Mouse (Mus musculus) frontal cortex, postnatal 25 days (tissue): ENCODE measurements around the gene Cyp8b1.

Source experiments
- DNase-seq, 2 experiments: peaks; one replicate each; pipeline ENCODE4 v3.0.0; 2022; ENCODE audit warnings: low spot score in 2 of 2

Cyp8b1 gene

DNA sequence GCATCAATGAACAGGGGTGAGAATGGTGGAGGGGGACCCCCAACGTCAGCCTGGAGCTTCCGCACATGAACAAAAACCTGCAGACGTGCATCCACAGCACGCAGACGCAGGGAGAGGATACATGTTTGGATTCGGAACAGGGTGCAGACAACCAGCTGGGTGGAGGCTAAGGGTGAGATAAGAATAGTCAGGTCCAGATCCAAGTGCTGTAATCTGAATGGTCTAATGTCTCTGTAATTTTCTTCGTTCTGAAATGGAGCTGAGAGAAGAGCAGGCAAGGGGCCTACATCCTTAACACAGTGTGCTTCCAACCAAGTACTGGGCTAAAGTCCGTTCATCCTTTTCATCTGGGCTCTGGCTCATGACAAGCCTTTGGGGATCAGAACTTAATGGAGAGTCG, 24.8 kb downstream of the Cyp8b1 start:
- no peak for DNase-seq

DNA sequence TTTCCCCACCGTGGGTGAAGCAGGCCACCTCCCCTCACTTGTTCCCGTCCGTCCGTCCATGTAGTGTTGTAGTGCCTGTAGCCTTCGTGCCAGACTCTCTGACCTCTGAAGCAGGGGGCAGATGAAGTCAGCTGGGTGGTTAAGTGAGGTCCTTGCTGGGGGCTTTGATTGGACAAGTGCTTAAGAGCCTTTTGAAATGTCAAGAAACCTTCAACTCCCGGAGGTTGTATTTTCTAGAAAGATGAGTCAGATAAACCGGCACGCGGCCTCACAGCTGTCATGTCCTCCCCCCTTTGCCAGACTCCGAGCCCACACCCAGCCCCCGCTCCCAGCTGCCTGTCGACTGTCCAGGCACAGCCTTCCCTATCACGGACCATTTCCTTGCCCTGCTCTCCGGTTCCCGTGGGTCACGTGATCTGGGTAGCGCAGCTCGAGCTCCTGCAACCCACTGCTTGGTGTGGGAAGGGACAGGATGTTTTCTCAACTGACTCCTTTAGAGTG, 25.6 kb downstream of the Cyp8b1 start:
- DNase-seq: peak in 1 of 2 experiments; percentile 23

DNA sequence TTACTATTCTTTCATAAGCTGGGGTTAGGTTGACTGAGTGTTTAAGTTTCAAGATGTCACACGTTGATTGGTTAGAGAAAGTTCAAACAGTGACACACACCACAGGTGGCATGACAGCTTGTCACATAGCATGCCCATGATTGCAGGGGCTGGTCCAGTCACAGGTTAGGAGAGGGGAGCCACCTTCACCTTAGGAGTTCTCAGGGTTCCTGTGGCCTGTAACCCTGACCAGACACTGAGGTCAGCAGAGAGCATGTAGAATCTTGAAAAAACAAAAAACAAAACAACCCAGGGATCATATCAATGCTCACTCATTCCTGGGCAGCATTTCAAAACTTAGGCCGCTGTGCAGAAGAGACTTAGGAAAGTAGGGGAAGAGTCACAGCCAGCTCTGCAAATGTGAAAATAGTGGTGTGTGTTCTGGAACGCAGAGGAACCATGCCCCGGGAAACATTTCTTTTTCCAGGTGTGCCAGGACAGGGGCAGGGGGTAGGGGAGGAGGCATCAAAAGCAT, 26.1 kb downstream of the Cyp8b1 start:
- DNase-seq: no peak

DNA sequence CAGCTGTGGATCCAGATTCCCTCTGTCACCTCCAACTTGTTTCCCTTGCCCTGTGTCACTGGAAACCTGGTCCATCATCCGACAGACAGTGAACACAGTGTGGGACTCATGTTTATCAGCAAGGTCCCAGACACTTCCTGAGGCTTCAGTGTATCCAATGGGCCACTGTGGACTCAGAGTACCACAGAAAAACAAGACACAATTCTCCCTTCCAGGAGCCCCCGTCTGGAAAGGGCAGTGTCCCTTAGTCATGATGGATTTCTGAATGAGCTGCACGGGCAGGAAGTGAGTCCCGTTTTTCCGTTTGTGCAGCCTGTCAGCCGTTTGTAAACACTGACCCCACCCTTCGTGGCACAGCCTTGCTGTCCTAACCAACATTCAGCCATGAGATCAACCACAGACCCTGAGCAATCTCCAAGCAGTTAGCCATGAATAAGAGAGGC, 34.1 kb downstream of the Cyp8b1 start:
- no peak for DNase-seq

DNA sequence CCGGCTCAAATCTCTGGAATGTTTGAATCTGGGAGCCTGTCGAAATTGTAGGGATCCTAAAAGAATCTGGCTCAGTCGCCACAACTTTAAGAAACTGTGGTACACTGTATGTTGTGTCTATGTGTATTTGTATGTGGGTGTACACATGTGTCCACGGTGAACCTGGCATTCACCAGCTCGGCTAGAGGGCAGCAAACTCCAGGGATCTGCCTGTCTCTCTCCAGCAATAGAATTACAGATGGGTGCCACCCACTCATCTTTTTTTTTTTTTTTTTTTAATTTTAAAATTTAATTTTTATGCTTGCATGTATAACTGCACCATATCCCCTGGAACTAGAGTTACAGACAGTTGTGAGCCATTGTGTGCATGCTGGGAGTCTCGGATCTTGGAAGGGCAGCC, 34.8 kb downstream of the Cyp8b1 start:
- DNase-seq: peak in 1 of 2 experiments; percentile 16

DNA sequence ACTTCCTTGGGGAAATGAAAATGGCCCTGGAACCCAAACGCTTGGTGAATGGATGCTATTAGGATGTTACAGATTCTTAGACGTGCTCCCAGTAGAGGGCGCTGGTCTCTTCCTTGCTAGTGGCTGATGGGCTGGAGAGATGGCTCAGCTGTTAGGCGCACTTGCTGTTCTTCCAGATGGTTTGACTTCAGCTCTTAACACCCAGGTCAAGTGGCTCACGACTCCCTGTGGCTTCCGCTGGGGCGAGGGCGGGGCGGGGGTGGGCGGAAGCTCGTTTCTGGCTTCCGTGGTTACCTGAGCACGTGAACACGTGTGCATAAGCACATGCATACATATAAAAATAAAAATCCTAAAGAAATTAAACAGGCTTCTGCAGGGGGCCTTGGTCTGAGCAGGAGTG, 35.3 kb downstream of the Cyp8b1 start:
- DNase-seq: peak; percentile 54 to 55

DNA sequence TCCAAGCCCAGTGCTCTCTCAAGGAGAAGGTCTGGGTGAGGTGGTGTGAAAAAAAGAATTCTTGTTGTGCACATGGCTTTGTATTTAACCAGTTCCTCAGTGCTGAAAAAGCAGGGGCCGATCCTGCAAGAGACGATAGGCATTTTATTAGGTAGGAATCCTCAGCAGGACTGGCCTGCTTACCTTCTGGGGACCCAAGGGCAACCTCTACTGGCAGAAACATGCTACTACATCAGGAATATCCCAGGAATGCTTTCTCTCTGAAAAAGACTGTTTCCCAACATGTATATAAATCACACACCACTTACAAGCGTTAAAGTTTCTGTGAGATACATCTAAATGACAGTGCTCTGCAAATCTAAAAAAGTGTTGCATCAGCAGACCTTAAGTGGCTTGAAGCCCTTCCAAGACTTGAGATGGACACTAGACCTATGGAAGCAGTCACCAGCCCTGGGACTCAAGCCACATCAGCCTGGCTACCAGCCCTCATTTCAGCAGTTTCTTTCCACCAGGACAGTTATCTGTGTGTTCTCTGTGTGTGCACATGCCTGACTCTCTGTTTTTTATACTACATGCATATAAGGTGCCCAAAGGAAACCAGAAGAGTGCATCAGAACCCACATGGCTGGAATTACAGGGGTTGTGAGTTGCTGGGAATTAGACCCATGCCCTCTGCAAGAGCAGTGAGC, 38.9 kb downstream of the Cyp8b1 start:
- peak in 1 of 2 experiments; percentile 44 for DNase-seq

DNA sequence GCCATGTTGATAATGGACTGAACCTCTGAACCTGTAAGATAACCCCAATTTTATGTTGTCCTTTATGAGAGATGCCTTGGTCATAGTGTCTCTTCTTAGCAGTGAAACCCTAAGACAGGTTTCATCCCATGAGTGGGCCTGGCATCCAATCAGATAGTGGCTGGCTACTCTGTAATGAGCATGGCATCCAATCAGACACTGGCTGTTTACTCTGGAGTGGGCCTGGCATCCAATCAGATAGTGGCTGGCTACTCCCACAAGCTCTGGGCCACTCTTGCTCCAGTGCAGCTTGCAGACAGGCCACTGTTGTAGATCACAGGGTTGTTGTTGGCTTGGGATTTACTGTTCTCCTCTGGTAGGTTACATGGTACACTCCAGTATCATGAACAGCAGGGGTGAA, 42.5 kb downstream of the Cyp8b1 start:
- DNase-seq: no peak

DNA sequence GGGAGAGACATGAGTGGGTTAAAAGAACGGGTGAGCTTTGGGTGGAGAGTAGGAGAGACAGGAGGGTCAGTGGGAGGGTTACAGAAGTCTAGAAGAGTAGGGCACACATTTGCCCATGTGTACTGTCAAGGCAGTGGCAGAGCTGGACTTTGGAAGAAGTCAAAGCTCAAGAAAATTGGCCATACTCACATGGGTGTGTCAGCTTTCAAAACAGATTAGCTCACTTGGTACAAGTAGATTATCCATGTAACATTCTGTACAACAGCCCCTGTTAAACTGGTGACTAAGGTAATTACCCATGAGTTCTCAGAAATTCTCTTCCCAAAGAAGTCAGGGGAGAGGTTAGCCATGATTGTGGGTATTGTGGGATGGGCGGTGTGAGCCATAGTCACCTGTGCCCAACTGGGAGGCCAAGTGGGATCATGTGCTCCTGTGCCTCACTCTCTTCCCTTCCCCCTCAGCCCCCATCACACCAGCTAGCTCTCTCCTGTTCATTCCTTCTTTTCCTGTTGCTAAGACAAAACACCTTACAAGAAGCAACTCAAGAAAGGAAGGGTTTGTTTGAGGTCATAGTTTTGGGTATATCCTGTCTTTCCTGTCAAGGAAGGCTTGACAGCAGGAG, 43.9 kb downstream of the Cyp8b1 start:
- no peak for DNase-seq

DNA sequence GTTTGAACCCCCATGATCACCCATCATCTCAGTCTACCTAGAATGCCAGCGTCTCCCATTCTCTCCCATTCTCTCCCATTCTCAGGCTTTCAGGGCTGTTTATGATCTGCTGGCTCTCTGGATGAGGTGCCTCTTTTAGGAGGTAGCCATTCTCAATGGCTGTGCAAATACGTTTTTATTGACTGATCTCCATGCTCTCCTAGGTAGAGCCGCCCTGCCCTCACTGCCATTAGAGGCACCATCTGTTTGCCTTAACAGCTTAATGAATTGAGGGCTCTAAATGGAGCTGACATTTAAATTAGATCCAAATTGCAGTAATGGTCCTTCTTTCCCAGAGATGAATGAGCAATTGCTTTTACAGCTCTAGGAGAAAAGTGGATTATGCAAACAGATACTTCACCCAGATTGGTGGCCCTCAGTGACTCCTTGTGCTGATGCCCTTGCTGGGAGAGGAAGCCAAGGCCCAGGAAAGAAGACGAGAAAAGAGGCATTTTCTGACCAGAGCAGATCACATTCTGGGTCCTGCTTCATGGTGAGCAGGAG, 46.1 kb downstream of the Cyp8b1 start:
- no peak for DNase-seq

DNA sequence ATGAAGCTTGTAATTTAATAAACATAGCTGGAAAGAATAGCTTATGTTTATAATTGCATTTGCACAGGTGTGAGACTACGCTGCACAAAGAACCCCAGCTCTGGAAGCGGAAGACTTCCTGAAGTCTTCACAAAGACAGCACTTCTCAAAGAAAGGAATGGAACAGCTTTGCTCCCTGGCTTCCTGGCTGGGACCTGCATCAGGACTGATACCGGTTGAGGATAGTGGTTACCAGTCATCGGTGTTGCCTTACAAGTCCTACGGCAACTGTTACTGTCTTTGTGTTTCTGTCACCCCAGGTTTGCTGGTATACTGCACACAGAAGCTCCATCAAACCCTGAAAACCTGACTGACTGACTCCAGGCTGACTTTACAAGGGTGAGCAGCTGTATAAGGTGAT, 46.7 kb downstream of the Cyp8b1 start:
- DNase-seq: no peak

DNA sequence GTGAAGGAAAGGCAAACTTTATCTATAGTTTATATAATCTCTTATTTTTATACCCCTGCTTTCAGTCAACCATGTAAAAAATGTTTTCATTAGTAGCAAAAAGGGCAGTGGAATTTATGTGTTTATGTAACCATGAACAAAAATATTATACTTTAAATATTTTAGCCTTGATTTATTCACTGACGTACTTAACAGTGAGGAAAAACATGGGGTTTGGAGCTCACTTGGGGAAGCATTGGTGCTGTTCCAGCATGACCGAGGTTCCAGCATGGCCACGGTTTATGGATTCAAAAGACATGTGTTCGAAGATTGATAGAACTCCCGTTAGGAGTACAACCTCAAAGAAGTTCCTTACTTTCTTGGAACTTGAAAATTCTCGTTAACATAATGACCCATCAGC, 47.9 kb downstream of the Cyp8b1 start:
- DNase-seq: no peak

DNA sequence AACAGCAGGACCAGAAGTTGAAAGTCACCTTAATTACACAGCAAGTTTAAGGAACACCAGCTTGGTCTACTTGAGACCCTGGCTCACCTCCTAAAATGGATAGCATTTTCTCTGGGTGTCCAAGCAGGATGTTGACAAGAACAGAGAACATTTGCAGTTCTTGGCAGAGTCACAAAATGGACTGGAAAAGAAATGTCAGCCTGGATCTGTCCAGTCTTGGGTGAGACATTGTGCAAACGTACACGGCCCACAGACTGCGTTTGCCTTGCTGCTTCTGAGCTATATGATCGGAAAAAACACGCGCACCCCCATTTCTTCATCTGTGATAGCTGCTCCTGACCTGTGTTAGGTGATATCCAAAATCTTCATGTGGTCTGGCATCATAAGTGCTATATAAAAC, 48.5 kb downstream of the Cyp8b1 start:
- DNase-seq: no peak

DNA sequence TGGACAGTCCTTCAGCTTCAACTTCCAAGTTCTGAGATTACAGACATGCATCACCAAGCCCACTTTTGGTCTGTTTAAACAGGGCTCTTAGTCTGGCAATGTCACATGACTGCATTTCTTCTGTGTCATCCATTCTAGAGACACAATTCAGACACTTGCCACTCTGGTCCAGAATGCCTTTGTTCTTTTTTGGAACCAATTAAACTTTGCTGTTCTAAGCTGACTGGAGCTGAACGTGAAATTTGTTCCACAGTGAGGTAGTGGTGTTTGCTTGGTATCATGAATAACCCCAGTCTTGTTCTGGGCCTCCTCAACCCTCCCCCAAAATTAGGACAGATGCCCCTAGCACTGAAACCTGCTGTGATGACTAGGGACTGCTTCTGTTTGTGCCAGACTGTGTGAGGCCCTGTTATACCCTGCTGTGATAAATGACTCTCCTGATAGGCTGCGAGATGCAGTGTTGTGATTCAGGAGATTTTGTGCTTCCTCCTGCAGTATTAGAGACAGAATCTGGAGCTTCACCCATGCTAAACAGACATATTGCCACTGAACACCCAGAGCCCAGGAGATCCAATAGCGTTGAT, 50.6 kb downstream of the Cyp8b1 start:
- DNase-seq: no peak

DNA sequence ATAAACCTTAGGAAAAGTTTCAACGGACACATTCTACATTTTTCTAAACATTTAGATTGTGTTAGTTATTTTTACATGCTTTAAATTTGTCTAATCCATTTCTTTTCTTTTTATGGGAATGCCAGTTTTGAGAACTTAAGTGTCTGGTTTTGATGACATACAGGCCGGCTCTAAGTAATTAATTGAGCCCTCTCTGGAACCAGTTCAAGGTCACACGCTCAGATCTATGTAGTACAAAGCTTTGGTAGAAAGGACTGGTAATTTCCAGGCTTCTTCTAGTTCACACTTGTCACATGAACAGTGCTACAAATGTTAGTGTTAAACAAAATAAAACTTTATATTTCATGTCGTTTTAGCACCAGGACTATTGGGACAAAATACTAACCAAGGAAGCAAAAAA, 51.3 kb downstream of the Cyp8b1 start:
- no peak for DNase-seq
